Mouse (Mus musculus) thymus, postnatal 25 days (tissue): ENCODE results near the gene Repin1.
"Not testable (repeated sequence)": the region's sequence is repeated elsewhere in the genome, so short reads cannot be mapped to it uniquely, and the experiment has no call there.

Source experiments
- DNase-seq: peaks from one replicate; pipeline ENCODE4 v3.0.0; 2022

The Repin1 gene

DNA sequence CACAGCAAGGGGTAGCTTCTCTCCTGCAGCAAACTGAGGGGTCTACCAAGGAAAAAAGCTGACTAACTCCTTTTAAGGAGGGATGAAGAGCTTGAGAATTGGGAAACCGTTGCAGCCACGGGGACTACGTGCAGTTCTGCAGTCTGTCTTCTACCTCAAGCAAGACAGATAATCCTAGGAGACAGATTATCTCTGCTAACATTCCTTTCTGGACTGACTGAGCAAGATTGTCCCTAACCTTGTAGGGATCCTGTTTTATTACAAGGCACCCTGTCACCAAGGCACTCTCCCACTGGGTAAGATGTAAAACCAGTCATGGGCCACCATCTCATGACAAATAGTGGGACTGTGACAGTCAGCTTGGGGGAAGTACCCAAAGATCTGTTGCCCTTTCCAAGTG lies 12.4 kb upstream of the Repin1 start:
- DNase-seq = no peak

DNA sequence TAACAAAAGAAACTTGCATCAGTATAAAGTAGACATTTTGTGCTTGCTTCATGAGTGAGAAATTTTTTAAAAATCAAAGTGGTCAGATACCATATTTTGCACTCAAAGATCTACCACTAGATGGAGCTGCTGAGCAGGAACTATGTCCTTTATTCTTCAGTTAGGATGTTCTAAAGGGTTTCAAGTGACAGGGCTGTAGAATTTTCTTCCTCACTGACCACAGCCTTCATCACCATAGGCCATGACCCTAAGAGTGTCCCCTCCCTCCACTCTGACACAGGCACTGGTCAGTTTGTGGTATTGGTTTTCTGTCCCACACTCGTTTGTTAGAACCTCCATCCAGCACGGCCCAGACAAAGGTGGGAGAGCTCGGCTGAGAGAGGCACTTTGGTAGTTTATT lies 11.6 kb upstream of the Repin1 start:
- DNase-seq = peak; percentile 19

DNA sequence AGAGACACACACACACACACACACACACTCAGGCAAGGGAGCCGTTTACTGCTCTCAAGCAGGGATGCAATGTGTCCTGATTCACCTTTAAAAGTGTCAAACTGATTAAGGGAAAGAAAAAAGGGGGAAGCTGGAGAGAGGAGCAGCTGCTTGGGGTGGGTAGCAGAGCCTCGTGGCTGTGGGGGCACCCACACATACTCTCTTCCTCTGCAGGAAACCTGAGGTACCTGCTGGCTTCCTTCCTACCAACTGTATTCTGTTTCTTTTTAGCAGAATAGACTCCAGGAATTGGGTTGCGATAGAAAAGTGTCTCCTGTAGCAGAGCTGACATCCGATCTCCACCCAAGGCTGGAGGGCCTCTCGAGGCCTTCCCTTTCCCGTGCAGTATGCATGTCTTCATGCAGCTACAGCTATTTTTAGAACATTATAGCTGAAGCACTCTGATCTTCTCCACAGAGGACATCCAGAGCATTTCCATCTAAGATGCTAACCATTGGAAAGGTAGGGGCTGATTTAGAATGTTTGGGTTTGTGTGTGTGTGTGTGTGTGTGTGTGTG lies 4.4 kb upstream of the Repin1 start, which contains the start of gene Gm45021:
TSS of gene Gm45021 (plus strand) at position 417 of the 557 bp plus-strand sequence.
- peak; percentile 11 for DNase-seq

DNA sequence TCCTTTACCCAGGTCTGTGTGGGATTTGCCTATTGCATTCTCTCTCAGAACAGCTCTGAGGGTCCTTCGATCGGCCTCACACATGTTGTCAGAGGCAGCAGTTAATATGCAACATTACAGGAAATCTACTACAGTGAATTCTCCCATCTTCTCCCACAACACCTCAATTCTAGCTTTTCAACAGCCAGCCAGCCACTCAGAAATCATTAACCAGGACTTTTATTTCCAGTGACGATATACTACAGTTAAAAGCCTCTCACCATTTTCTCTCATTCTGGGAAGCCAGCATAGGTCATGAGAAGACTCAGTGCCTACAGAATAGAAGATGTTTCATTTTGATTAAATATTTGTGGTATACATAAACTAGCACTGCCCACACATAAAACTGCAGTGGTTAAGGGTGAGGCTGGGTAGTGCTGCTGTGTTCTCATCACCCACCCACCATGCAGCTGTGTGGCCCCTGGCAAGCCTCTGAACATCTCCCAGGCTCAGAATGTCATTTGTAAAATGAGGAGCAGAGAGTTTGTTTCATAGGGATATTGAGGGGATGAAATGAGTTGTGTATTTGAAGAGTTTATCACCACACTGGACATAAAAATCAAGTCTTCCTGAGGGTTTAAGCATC lies 2.4 kb upstream of the Repin1 start:
- no peak for DNase-seq

DNA sequence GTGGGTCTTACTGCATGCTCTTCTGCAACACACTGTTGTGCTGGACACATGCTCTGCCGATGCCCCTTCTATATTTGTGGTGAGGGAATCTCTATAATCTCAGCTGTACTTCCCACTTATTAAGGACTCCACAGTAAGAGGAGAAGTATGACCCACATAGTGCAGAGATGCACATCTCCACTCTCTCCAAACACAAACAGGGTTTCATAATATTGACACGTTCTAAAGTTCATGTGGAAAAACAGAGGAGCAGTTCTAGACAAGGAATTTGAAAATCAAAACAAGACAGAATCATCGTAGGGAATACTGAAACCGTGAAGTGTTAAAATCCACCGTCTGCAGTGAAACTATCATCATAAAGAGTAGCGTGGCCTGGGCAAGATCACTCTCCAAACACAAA lies 1.8 kb upstream of the Repin1 start:
- no peak for DNase-seq

DNA sequence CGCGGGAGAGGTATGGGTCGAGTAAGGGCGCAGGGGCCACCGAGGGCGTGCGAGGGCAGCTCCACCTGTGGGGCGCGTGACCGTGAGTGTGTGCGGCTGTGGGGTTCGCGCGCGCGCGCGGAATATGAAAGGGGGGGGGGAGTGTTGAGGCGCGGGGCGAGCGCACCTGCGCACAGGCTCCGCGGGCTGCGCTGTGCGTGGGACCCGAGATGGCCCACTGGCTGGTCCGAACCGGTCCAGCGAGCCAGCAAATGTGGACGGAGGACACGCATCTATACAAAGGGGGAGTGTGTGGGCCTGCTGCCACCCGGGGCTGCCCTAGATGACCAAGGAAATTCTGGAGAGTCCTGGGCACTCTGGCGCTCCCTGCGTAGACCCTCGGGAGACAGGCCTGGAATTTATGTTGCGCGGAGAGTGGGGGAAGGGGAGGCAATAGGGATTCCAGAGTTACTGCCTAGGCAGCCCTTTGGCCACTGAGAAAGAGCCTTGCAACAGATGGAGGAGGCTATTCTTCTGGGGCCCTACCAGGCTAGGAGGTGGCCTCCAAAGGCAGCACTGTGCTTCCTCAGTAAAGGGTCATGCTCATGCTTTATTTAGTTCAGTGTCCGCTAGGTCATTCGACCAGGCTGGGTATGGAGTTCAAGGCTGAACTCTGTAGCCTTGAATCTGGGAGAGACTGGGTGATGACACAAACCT lies 508 bp downstream of the Repin1 start:
- peak; percentile 13 for DNase-seq

DNA sequence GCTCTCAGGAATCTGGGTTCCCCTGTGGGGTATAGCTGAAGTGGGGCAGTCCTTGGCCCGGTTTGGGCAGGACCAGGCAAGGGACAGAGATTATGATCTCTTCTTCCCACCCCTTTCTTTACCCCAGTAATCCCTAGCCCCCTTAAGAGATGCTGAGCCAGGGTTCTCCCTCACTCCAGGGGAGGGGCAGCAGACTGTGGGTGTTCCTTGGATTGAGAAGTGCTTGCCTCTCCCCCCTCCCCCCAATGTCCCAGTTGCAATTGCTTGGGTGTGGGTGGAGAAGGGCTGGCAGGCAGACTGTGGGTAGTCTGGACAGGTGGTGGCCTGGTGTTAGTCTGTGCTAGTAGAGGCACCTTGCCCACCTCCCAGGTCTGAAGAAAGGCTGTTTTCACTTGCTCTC lies 1.6 kb downstream of the Repin1 start:
- DNase-seq = no peak

DNA sequence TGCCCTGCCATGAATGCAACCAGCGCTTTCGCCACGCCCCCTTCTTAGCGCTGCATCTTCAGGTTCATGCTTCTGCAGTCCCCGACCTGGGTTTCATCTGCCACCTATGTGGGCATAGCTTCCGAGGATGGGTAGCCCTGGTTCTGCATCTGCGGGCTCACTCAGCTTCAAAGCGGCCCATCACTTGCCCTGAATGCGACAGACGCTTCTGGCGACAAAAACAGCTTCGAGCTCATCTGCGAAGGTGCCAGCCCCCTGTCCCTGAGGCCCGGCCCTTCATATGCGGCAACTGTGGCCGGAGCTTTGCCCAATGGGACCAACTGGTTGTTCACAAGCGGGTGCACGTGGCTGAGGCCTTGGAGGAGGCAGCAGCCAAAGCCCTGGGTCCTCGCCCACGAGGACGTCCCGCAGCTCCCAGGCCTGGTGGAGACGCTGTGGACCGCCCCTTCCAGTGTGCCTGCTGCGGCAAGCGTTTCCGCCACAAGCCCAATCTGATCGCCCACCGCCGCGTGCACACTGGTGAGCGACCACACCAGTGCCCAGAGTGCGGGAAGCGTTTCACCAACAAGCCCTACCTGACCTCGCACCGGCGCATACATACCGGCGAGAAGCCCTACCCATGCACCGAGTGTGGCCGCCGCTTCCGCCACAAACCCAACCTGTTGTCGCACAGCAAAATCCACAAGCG lies 3.0 kb downstream of the Repin1 start:
- DNase-seq = no peak

DNA sequence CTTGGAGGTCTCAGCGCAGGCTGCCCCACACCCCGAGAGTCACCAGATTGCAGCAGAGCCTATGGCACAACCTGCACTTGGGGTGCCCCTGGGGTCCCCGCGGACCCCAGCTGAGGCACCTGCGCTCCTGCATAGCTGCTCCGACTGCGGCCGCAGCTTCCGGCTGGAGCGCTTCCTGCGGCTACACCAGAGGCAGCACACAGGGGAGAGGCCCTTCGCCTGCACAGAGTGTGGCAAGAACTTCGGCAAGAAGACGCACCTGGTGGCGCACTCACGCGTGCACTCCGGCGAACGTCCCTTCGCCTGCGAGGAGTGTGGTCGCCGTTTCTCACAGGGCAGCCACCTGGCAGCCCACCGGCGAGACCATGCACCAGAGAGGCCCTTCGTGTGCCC lies 3.5 kb downstream of the Repin1 start:
- DNase-seq = no peak

DNA sequence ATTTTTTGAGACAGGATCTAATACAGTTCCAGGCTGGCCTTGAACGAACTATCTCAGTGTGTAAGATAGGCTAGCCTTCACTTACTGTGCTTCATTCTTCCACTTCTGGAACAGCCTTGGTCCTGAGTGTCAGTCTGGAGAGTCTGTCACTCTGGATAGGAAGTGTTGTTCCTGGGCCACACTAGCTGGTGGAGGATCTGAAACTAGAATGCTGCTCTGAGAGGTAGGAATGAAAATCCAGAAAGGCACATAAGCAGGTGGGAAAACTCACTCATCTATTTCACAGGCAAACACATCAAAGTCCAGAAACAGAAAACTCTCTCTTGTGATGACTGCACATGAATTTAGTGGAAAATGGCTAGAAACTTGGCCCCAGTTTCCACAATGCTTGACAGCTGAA lies 6.9 kb downstream of the Repin1 start:
- no peak for DNase-seq

DNA sequence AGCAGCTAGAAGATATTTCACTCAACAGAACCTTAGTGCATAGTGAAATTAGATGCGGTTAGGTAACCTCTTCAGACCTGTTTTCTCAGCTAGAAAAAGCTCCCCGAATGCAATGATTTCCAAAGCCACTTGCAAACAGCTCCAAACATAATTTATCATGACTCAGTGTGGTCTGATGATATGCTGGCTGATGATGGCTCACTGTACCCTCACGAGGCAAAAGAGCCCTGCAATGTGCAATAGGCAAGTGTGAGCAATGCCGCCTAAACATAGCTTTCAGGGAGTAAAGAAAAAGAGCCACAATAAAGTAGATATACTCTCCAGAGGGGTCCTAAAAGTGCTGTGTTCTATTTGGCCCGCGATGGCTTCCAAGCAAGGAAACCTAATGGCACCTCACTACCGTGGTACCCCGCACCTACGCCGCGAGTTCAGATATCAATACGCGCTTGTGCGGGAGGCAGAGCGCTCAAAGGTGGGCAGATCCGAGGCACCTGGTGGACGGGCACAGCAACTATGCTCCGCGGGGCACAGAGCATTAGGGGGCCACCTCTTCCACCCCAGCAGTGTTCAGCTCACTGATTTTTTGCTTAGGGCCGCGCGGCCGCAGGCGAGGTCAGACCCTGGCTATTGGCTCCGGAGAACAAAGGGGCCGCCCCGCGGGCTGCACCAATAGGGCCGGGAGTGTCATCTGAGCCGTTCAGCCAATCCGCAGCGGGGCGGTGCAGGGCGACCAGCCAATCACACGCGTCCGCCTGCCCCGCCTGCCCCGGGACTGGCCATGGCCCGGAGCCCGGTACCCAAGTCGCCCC lies 7.8 kb downstream of the Repin1 start, which contains the start of gene Zfp775:
TSS of gene Zfp775 (plus strand) at position 793 of the 809 bp plus-strand sequence.
- peak; percentile 93 for DNase-seq

DNA sequence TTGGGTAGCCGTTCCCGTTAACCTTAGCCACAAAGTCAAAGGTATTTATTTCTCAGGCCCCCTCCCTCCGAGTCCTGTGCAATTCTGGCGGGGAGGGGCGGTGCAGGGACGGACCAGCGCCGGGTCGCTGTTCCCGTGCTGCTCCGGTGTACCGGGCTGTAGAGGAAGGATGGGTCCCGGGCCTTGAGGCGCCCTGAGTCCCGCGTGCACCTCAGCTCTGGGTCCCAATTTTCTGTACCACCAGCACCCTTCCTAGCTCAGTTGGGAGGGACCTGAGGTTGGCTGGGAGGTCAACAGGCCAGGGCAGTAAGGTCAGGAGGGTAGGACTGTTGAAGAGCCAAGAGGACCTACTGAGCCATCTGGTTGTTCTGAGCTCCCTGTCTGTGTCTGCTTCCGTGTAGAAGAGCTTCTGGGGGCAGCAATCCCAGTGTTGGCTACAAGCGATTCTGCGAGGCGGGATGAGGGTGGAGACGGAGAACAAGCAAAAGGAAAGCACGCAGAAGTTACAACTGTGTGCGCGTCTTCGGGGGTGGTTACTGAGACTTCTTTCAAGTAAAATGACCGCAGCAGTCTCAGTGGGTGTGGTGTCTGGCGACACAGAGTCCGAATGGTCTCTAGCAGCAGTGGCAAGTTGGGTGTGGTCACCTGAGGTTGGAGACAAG lies 8.5 kb downstream of the Repin1 start:
- DNase-seq = no peak

DNA sequence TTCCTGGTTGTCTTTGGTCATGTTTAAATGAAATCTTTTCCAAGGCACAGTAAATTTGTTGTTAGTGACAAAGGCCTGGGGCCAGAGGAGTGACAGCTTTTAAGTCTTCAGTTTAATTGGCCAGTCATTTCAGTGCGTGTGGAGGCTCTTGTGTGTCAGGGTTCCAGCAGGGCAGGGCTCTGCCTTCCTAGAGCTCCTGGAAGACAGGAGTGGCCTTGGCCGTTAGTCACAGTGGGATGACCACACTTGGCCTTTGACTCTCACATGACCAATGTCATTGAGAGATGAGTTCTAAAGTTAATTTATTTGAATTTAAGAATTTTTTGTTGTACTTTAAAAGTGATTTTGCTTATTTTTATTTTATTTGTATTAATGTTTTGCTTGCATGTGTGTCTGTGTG lies 14.4 kb downstream of the Repin1 start:
- no peak for DNase-seq

DNA sequence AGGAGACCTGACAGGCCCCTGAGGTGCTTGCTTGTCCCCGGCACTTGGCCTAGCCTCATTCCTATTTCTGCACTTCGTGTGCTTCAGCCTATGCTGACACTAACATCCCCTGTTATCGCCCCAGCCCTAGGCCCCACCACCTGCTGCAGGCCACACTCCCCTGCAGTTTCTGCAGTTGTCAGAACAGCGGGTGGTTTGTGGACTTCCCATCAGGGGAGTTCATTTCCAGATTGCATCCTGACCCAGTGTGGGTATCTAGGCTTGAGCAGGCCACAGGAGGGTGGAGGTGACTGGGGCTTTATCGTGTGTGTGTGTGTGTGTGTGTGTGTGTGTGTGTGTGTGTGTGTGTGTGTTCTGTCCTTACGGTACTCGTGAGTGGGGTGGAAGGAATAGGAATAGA lies 15.8 kb downstream of the Repin1 start:
- DNase-seq = no peak

DNA sequence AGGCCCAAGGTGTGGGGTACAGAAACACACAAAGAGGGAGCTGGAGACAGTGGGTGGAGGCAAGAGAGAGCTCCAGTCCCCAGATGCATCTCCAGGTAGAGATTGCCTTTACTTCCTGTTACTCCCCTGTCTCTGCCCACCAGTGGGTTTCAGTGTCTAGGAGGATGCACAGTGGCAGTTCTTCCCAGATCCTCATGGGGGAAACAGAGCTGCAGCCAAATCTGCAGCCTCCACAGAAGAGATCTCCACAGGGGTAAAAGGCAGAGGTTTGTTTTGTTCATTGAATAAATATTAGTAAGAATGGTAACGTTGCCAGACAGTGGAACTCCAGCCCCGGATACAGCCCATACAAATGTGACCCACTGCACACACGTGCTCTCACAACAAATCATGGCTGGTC lies 17.0 kb downstream of the Repin1 start:
- no peak for DNase-seq

DNA sequence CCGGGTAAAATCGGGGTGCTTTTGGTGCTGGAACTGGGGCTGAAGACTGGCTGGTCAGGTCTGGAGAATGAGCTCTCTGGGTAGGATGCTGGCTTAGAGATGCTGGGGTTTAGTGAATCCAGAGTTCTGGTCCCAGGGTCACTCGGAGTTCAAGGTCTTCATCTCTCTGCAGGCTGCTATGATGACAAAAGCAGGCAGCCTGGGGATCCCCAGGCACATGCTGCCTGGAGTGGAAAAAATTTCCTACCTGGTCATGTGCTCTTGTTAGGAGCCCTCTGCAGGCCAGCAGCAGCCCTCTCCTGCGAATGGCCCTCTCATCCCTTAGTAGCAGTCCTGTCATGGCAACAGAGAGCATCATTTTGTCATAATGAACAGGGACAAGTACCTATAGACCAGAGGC lies 19.8 kb downstream of the Repin1 start:
- no peak for DNase-seq

DNA sequence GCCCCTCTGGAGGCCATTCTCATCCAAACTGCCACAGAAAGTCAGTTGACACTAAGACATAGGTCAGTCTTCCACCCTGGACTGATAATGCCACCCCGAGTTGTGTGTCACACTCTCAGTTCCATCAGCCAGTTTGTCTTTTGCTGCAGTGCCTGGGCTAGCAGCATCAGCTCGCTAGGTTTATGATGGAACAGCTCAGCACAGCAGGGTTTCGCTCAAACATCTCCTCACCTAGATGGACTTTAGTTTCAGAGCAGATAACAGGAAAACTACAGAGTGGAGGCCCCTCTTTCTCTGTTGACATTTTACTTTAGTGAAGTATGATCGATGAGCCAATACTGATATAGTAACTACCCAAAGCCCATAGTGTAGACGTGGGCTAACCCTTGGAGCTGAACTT lies 21.1 kb downstream of the Repin1 start:
- no peak for DNase-seq

DNA sequence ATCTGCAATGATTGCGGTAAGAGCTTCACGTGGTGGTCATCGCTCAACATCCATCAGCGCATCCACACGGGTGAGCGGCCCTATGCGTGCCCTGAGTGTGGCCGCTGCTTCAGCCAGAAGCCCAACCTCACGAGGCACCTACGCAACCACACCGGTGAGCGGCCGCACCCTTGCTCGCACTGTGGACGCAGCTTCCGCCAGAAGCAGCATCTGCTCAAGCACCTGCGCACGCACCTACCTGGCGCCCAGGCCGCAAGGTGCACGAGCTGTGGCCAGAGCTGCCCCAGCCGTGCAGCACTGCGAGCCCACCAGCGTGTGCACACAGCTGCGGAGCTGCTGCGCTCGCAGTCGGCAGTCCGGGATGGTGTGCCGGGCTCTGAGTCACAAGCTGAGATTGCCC lies 26.3 kb downstream of the Repin1 start:
- no peak for DNase-seq

DNA sequence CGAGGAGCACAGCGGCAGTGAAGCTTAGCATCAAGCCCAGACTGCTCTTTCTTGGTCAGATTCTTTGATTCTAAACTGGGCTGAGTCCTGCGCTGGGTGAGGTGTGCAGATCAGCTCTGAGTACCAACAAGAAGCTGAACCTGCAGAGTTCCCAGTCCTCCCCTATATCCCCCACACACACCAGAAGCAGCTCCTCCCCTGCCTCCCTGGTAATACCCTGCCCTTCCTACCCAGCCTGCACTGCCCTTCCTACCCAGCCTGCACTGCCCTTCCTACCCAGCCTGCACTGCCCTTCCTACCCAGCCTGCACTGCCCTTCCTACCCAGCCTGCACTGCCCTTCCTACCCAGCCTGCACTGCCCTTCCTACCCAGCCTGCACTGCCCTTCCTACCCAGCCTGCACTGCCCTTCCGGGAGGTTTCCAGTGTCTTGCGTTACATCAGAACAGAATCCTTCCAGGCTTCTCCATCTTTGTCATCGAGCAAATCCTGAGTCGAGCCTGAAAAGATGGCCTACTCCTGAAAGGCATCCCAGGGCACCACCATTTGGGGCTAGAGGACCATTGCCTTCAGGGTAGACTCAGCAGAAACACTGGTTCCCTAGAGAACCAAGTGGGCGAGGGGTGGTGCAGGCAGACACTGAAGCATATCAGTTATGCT lies 28.6 kb downstream of the Repin1 start:
- DNase-seq = not testable (repeated sequence)

DNA sequence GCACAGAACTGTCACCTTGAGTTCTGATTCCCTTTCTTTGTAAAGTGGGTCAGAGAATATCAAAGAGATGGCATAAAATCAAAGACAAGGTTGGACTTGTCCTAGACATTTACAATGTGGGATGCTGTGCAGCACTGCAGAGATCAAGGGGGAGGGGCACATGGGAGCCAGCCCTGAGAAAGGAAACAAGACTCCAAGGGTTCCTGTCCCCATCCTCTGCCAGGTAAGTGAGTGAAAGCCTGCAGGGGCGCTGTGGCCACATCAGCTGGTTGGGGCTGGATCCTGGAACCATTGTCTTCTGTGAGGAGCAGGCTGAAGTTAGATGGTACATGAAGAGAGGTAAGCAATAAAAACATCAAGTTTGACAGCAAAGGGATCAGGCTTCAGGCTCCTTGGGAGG lies 29.8 kb downstream of the Repin1 start:
- no peak for DNase-seq

DNA sequence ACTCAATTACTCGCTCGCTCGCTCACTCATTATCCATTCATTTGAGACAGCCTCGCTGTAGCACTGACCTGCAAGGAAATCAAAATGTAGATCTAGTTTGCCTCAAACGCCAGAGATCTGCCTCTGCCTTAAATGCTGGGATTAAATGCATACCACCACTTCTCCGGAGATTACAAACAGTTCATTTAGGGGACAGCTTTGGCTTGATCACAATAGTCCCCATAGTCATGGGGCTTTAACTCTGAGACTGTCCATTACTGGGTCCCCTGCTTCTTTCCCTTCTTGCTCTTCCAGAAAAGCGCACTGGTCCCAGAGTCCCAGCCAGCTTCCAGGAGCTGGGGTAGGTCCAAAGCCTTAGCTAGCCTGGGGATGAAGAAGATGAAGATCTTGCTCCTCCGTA lies 32.8 kb downstream of the Repin1 start, which contains the start of gene AI854703:
TSS of gene AI854703 (plus strand) at position 301 of the 400 bp plus-strand sequence.
- DNase-seq = no peak

DNA sequence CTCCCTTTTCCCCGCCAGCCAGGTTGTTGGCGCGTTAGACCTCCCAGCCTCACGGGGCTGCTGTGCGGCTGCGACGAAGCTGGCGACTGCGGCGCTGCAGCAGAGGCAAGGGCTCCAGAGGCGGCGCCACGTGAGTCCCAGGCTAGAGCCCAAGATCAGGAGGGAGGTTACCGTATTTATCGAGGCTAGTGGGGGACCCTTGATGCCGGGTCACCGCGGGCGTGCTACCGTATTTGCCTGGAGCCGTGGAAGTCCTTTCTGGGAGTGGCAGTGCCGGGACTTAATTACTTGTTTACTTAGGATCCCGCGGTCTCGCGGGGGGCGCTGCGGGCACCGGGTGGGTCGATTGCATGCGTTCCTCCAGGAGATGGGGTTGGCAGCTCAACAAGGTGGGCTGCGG lies 33.3 kb downstream of the Repin1 start:
- DNase-seq = peak; percentile 37
